Mouse (Mus musculus) liver, embryonic 15.5 days (tissue): Measurements from ENCODE around the gene Otud3. TPM values are rescaled to one million over a fixed set of nuclear protein-coding genes. Genes with fewer than 3 reads are reported as not detected.

Experiments used
- ATAC-seq: fragments of 200-750 bp; cut with Nextera tagmentation; 2 replicates; pipeline ENCODE4 v1.8.0; 2017; ENCODE audit warnings: moderate number of reproducible peaks, mild to moderate bottlenecking, moderate library complexity; ENCODE audit not compliant: insufficient read depth
- H3K27ac ChIP-seq: fragments of 300-500 bp; sonication (generic); replicated peaks from 2 replicates; pipeline ENCODE4 v1.5.1; 2015; ENCODE audit warnings: mild to moderate bottlenecking, inconsistent platforms
- H3K27me3 ChIP-seq: fragments of 300-500 bp; sonication (generic); 2 replicates; pipeline ENCODE4 v1.6.1; 2015; ENCODE audit warnings: mild to moderate bottlenecking, inconsistent platforms
- H3K36me3 ChIP-seq: fragments of 300-500 bp; sonication (generic); replicated peaks from 2 replicates; pipeline ENCODE4 v1.6.1; 2015; ENCODE audit warnings: moderate library complexity, mild to moderate bottlenecking, inconsistent platforms
- H3K4me1 ChIP-seq: fragments of 300-500 bp; sonication (generic); replicated peaks from 2 replicates; pipeline ENCODE4 v1.6.1; 2015; ENCODE audit warnings: inconsistent platforms
- H3K4me2 ChIP-seq: fragments of 300-500 bp; sonication (generic); 2 replicates; pipeline ENCODE4 v1.6.1; 2015; ENCODE audit warnings: moderate library complexity, mild to moderate bottlenecking, inconsistent platforms
- H3K4me3 ChIP-seq: fragments of 300-500 bp; sonication (generic); replicated peaks from 2 replicates; pipeline ENCODE4 v1.5.1; 2015; ENCODE audit warnings: mild to moderate bottlenecking, inconsistent platforms
- H3K9ac ChIP-seq: fragments of 300-500 bp; sonication (generic); 2 replicates; pipeline ENCODE4 v1.6.1; 2015; ENCODE audit warnings: moderate library complexity, mild to moderate bottlenecking, inconsistent platforms
- H3K9me3 ChIP-seq: fragments of 300-500 bp; sonication (generic); replicated peaks from 2 replicates; pipeline ENCODE4 v1.6.1; 2016; ENCODE audit warnings: inconsistent platforms
- WGBS: fragments of 180-500 bp; shearing (Covaris S2); methylation state at CpG from one replicate; pipeline ENCODE4 v1.1.7; 2015; ENCODE audit warnings: mixed read lengths; ENCODE audit not compliant: insufficient replicate concordance; 5-methylcytosine and 5-hydroxymethylcytosine counted together
- polyA plus RNA-seq: library from polyadenylated mRNA; unstranded; fragments of >200 nt; fragmentation: Nextera tagmentation; extraction: Ambion mirVana; gene quantifications from 2 replicates; pipeline ENCODE4 v1.2.1, GENCODE M21; 2015

The Otud3 gene
- polyA plus RNA-seq, 1 experiment from 2014 or later, result 1.4 TPM

- no peaks in the 10 kb centered on the region for H3K4me1 ChIP-seq
- H3K27ac ChIP-seq, result no peak overlapping the region
- no peak for ATAC-seq
- H3K36me3 ChIP-seq, result no peaks in the 10 kb centered on the region
- WGBS, result 1% methylated on average over 4 of the region's 4 CpGs
- no peak overlapping the region for H3K4me3 ChIP-seq
- H3K4me2 ChIP-seq, result no peak overlapping the region
- peaks cover 3% of the 10 kb centered on the region; the same call in 1 of the 2 replicates for H3K27me3 ChIP-seq
- no peaks in the 10 kb centered on the region for H3K9me3 ChIP-seq
- no peak overlapping the region for H3K9ac ChIP-seq
Observed at GRCm38 (mm10) chr4:138851463-138851862, 62.3 kb downstream of the Otud3 start.

Other genes with a start within 250 kb of the Otud3 start
- not detected in 2 replicates for gene Pla2g2c, start 189.2 kb downstream of the Otud3 start, polyA plus RNA-seq
- gene Ubxn10, start 176.8 kb downstream of the Otud3 start, polyA plus RNA-seq, result 0.06 and 0.08 TPM in 2 replicates
- gene Pla2g2f, start 156.3 kb downstream of the Otud3 start, polyA plus RNA-seq, result 0.06 TPM in 1 of 2 replicates, not detected in the other
- 0.06 TPM in 1 of 2 replicates, not detected in the other for gene Pla2g2d, start 138.2 kb downstream of the Otud3 start, polyA plus RNA-seq
- 0.18 TPM in 1 of 2 replicates, not detected in the other for gene Pla2g5, start 50.5 kb downstream of the Otud3 start, polyA plus RNA-seq
- not detected in 2 replicates for gene Gm13030, start 40.0 kb downstream of the Otud3 start, polyA plus RNA-seq
- gene Pla2g2e, start 36.0 kb downstream of the Otud3 start, polyA plus RNA-seq, result not detected in 2 replicates
- gene Rnf186, start 53.2 kb upstream of the Otud3 start, polyA plus RNA-seq, result 0.33 and 0.82 TPM in 2 replicates
- gene Tmco4, start 58.9 kb upstream of the Otud3 start, polyA plus RNA-seq, result 2.9 and 3.8 TPM in 2 replicates
- gene Htr6, start 161.6 kb upstream of the Otud3 start, polyA plus RNA-seq, result not detected in 2 replicates
- 2.6 and 3.0 TPM in 2 replicates for gene Nbl1, start 179.0 kb upstream of the Otud3 start, polyA plus RNA-seq
- gene Minos1, start 217.2 kb upstream of the Otud3 start, polyA plus RNA-seq, result 228 and 290 TPM in 2 replicates